Mouse (Mus musculus) hindbrain, embryonic 10.5 days (tissue): ENCODE results near the gene Dpagt1. TPM values are rescaled to one million over a fixed set of nuclear protein-coding genes. Genes with fewer than 3 reads are reported as not detected.
A peak's percentile ranks its signal among the peaks of the same experiment; 100 is the strongest.
"Not testable (repeated sequence)": the region's sequence is repeated elsewhere in the genome, so short reads cannot be mapped to it uniquely, and the experiment has no call there.

Source experiments
- DNase-seq: peaks from one replicate; pipeline ENCODE4 v3.0.0-alpha.2; 2017; ENCODE audit warnings: low spot score
- H3K27ac ChIP-seq: fragments of 300-500 bp; sonication (generic); 2 replicates; pipeline ENCODE4 v1.5.1; 2016; ENCODE audit warnings: mild to moderate bottlenecking, moderate library complexity
- H3K27me3 ChIP-seq: fragments of 300-500 bp; sonication (generic); 2 replicates; pipeline ENCODE4 v1.6.1; 2016; ENCODE audit warnings: mild to moderate bottlenecking; ENCODE audit not compliant: poor library complexity, insufficient read depth, severe bottlenecking
- H3K36me3 ChIP-seq: fragments of 300-500 bp; sonication (generic); 2 replicates; pipeline ENCODE4 v1.6.1; 2016; ENCODE audit warnings: mild to moderate bottlenecking, moderate library complexity
- H3K4me1 ChIP-seq: fragments of 300-500 bp; sonication (generic); replicated peaks from 2 replicates; pipeline ENCODE4 v1.6.1; 2016; ENCODE audit warnings: mild to moderate bottlenecking
- H3K4me3 ChIP-seq: fragments of 300-500 bp; sonication (generic); 2 replicates; pipeline ENCODE4 v1.5.1; 2016; ENCODE audit warnings: mild to moderate bottlenecking, moderate library complexity
- H3K9me3 ChIP-seq: fragments of 300-500 bp; sonication (generic); 2 replicates; pipeline ENCODE4 v1.6.1; 2016; ENCODE audit warnings: mild to moderate bottlenecking, moderate library complexity
- WGBS: fragments of 180-500 bp; shearing (Covaris S2); methylation state at CpG from one replicate; pipeline ENCODE4 v1.1.7; 2016; 5-methylcytosine and 5-hydroxymethylcytosine counted together
- polyA plus RNA-seq: library from polyadenylated mRNA; unstranded; fragments of >200 nt; fragmentation: Nextera tagmentation; extraction: Ambion mirVana; gene quantifications from 2 replicates; pipeline ENCODE4 v1.2.1, GENCODE M21; 2016

Gene Dpagt1
- polyA plus RNA-seq, 1 experiment from 2014 or later, result 46.7 TPM

DNA sequence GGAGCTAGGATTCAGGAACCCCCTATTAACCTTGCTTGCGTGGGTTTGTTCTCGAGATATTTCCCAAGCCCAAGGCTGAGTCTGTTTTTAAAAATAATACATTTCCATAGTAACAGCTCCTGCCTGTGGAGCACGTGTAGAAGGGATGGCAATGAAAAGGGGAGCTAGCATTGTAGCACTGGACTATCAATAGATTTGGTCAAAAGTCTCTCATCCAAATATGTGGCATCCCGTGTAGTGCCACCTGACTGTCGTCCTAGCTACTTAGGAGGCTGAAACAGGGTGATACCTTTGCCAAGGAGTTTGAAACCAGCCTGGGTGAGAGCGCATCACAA is 5.1 kb upstream of the Dpagt1 start:
- H3K4me1 ChIP-seq, result peaks cover 40% of the 10 kb centered on the region
- peaks cover 12% of the 10 kb centered on the region; the same call in 1 of the 2 replicates for H3K27me3 ChIP-seq
- H3K9me3 ChIP-seq, result no peaks in the 10 kb centered on the region
- H3K36me3 ChIP-seq, result peaks cover 15% of the 10 kb centered on the region
- H3K4me3 ChIP-seq, result peak overlapping the region; percentile 88
- H3K27ac ChIP-seq, result peak overlapping the region; percentile 85
- WGBS, result 23% methylated on average over 6 of the region's 6 CpGs
- no peak for DNase-seq

DNA sequence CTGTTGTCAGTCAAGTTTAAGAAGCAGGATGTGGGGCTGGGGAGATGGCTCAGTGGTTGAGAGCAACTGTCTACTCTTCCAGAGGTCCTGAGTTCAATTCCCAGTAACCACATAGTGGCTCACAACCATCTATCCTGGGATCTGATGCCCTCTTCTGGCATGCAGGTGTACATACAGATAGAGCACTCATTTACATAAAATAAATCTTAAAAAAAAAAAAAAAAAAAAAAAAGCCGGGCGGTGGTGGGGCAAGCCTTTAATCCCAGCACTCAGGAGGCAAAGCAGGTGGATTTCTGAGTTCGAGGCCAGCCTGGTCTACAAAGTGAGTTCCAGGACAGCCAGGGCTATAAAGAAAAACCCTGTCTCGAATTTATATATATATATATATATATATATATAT is 2.2 kb upstream of the Dpagt1 start:
- not testable (repeated sequence) for H3K9me3 ChIP-seq, H3K4me3 ChIP-seq, H3K27ac ChIP-seq, DNase-seq, H3K36me3 ChIP-seq, H3K27me3 ChIP-seq
- 82% methylated on average over 4 of the region's 4 CpGs for WGBS
- peaks cover 38% of the 10 kb centered on the region for H3K4me1 ChIP-seq

DNA sequence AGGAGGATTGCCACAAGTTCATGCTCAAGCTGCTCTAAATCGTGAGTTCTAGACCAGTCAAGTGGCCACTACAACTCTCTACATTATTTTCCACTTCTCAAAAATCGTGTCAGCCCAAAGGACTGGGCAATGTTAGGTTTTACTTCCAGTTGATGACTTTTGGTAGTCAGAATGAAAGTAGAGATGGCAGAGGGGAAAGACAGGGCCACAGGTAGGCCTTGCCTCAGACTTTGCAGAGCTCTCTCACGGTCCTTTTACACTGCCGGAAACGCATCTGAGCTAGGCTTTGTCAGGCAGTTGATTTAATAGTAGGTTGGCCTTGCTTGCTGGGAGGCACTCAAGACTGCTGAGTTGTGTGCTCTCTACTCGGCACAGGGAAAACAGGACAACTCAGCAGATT is 1.7 kb upstream of the Dpagt1 start:
- 81% methylated on average over 6 of the region's 6 CpGs for WGBS
- Histone ChIP-seq H3K9me3 (no peaks in the 10 kb centered on the region), H3K4me3 (no peak overlapping the region), H3K27ac (no peak overlapping the region; the same call in 1 of the 2 replicates), H3K36me3 (peaks cover 14% of the 10 kb centered on the region), H3K4me1 (peaks cover 33% of the 10 kb centered on the region), H3K27me3 (peaks cover under 1% of the 10 kb centered on the region; the same call in 1 of the 2 replicates)
- no peak for DNase-seq

DNA sequence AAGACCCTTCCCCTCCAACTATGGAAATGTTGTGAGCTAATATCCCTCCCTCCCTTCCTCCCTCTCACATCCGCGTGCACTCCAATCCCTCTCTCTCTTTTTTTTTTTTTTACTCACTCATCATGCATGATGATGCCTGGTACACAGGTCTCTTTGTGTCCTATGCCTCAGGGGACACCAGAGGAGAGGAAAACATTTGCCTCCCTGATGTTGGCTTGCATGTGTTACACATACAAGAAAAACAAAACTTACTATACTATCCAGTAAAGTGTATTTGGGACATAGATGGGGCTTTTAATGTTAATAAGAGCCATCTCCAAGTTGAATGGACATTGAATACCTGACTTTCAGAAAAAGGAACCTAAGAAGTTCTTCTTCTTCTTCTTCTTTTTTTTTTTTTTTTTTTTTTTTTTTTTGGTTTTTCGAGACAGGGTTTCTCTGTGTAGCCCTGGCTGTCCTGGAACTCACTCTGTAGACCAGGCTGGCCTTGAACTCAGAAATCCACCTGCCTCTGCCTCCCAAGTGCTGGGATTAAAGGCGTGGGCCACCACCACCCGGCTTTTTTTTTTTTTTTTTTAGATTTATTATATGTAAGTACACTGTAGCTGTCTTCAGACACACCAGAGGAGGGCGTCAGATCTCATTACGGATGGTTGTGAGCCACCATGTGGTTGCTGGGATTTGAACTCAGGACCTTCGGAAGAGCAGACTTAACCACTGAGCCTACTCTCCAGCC is 619 bp upstream of the Dpagt1 start:
- H3K36me3 ChIP-seq, result peaks cover 24% of the 10 kb centered on the region
- WGBS, result 74% methylated on average over 7 of the region's 8 CpGs
- not testable (repeated sequence) for H3K9me3 ChIP-seq, H3K27me3 ChIP-seq, DNase-seq, H3K4me3 ChIP-seq
- H3K27ac ChIP-seq, result peak overlapping the region; percentile 97; the same call in 1 of the 2 replicates
- H3K4me1 ChIP-seq, result peaks cover 27% of the 10 kb centered on the region

DNA sequence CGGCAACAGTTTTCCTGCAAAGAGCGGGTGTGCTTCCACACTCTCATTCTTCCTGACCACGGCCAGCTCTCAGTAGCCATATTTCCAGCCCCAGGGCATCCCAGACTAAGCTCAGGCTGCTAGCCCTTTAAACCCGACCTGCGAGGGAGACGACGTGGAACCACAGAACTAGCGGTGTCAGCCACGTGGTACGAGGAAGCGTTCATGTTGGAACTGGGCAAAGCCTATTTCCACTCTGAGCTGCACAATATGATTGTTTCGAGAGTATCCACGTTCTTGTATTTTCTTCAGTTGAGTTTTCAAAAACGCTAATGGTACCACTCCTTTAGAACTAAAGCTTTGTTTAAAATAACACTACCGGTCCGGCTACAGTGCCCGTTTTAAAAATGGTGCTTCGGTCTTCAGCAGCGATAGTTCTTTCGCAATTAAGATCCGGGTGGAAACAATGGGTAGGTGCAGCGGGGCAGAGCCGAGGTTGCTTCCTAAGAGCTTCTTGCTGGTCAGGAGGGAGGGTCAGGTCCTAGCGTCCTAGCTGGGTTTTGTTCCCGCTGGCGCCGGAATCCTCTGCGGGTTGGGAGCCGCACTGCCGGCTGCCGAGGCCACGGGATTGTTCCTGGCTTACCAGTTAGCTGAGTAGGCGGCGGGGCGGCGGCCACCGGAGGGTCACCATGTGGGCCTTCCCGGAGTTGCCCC is 698 bp downstream of the Dpagt1 start:
- WGBS, result under 1% methylated on average over 38 of the region's 38 CpGs
- peak overlapping the region; percentile 97 for H3K27ac ChIP-seq
- DNase-seq, result peak; percentile 81

DNA sequence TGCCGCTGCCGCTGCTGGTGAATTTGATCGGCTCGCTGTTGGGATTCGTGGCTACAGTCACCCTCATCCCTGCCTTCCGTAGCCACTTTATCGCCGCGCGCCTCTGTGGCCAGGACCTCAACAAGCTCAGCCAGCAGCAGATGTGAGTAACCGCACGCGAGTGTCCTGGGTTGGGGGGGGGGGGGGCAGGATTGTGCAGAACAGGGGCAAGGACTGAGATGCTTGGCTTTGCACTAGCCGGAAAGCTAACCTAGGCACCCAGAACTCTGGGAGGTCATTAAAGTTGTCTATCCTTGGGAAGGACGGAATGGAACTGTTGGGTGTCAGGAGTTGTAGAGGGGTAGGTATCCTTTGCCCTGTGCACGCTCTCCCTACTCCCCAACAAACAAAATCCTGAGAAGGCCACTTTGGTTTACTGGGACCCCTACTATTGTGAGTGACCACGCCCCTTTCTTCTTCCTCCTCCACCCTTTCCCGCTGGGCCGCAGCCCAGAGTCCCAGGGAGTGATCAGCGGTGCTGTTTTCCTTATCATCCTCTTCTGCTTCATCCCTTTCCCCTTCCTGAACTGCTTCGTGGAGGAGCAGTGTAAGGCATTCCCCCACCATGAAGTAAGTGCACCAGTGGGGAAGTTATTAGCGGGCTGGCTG is 1.4 kb downstream of the Dpagt1 start:
- Histone ChIP-seq H3K4me1 (peaks cover 19% of the 10 kb centered on the region), H3K9me3 (no peaks in the 10 kb centered on the region), H3K4me3 (peak overlapping the region; percentile 87), H3K27ac (peak overlapping the region; percentile 97), H3K36me3 (peaks cover 44% of the 10 kb centered on the region), H3K27me3 (no peaks in the 10 kb centered on the region)
- DNase-seq, result no peak
- under 1% methylated on average over 22 of the region's 22 CpGs for WGBS

More for the DNA sequence above, 698 bp downstream of the Dpagt1 start:
- Histone ChIP-seq H3K4me3 (peak overlapping the region; percentile 87), H3K4me1 (peaks cover 19% of the 10 kb centered on the region), H3K27me3 (no peaks in the 10 kb centered on the region), H3K9me3 (no peaks in the 10 kb centered on the region), H3K36me3 (peaks cover 37% of the 10 kb centered on the region)

DNA sequence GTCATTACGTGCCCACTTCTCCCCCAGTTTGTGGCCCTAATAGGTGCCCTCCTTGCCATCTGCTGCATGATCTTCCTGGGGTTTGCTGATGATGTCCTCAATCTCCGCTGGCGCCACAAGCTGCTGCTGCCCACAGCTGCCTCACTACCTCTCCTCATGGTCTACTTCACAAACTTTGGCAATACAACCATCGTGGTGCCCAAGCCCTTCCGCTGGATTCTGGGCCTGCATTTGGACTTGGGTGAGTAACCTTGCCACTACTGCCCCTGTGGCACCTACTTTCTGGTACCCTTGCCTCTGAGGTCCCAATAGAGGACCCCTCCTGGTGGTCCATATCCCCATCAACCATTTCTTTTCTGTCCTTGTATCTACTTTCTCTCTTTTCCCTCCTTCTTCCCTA is 2.1 kb downstream of the Dpagt1 start:
- Histone ChIP-seq H3K4me1 (peaks cover 19% of the 10 kb centered on the region), H3K4me3 (peak overlapping the region; percentile 87), H3K27me3 (no peaks in the 10 kb centered on the region), H3K27ac (peak overlapping the region; percentile 97; the same call in 1 of the 2 replicates), H3K9me3 (peaks cover 1% of the 10 kb centered on the region; the same call in 1 of the 2 replicates), H3K36me3 (peaks cover 51% of the 10 kb centered on the region)
- WGBS, result 93% methylated on average over 5 of the region's 5 CpGs
- no peak for DNase-seq

DNA sequence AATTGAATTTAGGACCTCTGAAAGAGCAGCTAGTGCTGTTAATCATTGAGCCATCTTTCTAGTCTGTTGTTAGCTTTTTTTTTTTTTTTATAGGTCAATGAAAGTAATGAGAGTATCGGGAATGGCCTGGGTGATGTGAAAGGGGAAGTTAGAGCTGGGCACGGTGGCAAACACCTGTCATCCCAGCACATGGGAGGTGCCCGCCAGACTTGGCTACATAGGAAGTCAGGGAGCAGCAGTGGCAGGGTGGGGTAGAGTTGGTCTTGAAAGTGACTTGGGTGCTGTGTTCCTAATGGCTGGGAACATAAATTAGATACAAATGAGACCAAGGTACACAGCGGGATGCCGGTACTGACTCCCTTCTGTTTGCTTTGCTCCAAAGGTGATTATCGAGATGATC is 4.9 kb downstream of the Dpagt1 start:
- H3K4me1 ChIP-seq, result peaks cover 17% of the 10 kb centered on the region
- H3K27me3 ChIP-seq, result no peaks in the 10 kb centered on the region
- H3K4me3 ChIP-seq, result no peak overlapping the region
- DNase-seq, result no peak
- 96% methylated on average over 6 of the region's 6 CpGs for WGBS
- no peak overlapping the region for H3K27ac ChIP-seq
- peaks cover 63% of the 10 kb centered on the region for H3K36me3 ChIP-seq
- peaks cover 11% of the 10 kb centered on the region for H3K9me3 ChIP-seq

DNA sequence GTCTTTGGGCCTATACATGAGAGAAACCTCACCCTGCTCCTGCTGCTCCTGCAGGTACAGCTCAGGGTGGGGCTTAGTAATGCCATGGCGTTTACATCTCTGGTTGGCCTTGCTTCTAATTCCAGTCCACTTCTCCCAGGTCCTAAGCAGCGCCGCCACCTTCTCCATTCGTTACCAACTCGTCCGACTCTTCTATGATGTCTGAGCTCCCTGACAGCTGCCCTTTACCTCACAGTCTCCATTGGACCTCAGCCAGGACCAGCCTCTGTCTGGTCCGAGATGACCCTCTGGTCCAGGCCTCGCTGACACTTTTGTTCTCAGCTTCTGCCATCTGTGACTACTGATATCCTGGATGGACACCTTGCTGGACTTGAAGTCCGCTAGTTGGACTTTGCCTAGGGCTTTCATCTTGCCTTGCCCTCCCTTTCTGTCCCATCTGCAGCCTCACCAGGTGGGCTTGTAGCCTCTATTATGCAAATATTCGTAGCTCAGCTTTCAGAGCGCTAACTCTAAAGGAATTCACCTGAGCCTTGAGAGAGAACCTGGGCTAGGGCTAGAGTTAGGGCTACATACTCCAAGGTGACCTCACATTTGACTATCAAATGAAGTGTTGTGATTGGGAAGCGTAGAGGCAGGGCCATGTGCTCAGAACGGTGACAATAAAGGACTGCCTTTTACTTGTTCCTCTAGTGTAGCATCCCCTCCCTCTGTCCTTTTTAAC is 7.3 kb downstream of the Dpagt1 start:
- Histone ChIP-seq H3K9me3 (peaks cover 11% of the 10 kb centered on the region), H3K4me3 (no peak overlapping the region), H3K4me1 (peaks cover 16% of the 10 kb centered on the region), H3K36me3 (peaks cover 78% of the 10 kb centered on the region), H3K27ac (peak overlapping the region; percentile 99), H3K27me3 (no peaks in the 10 kb centered on the region)
- 95% methylated on average over 13 of the region's 13 CpGs for WGBS
- DNase-seq, result no peak

DNA sequence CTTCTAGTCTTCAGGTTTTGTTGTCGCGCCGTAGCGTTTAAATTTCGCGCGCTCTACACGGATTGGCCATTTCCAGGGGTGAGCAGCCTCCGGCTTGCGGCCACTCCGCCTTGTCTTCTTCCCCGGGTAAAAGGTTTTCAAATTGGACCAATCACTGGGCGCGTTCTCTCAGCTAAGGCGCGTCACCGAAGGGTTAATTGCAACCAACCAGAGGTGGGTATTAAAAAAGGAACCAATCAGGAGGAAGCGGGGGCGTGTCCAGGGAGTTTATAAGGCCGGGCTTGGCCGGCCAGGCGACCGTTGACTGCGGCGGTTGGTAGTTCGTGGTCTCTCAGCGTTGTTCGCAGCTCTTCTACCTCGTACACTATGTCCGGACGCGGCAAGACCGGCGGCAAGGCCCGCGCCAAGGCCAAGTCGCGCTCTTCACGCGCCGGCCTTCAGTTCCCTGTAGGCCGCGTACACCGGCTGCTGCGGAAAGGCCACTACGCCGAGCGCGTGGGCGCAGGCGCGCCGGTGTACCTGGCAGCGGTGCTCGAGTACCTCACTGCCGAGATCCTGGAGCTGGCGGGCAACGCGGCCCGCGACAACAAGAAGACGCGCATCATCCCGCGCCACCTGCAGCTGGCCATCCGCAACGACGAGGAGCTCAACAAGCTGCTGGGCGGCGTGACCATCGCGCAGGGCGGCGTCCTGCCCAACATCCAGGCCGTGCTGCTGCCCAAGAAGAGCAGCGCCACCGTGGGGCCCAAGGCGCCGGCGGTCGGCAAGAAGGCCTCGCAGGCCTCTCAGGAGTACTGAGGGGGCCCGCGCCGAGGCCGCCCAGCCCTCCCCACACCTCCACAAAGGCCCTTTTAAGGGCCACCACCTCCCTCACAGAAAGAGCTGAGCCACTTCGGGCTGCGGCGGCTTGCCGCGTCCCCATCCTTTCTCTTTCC is 8.8 kb downstream of the Dpagt1 start, which contains the start of gene H2afx:
Gene H2afx, plus strand, starts transcription at position 299 of the 935 bp plus-strand sequence.
- Histone ChIP-seq H3K36me3 (peaks cover 78% of the 10 kb centered on the region), H3K9me3 (peaks cover 11% of the 10 kb centered on the region)
- under 1% methylated on average over 91 of the region's 91 CpGs for WGBS

DNA sequence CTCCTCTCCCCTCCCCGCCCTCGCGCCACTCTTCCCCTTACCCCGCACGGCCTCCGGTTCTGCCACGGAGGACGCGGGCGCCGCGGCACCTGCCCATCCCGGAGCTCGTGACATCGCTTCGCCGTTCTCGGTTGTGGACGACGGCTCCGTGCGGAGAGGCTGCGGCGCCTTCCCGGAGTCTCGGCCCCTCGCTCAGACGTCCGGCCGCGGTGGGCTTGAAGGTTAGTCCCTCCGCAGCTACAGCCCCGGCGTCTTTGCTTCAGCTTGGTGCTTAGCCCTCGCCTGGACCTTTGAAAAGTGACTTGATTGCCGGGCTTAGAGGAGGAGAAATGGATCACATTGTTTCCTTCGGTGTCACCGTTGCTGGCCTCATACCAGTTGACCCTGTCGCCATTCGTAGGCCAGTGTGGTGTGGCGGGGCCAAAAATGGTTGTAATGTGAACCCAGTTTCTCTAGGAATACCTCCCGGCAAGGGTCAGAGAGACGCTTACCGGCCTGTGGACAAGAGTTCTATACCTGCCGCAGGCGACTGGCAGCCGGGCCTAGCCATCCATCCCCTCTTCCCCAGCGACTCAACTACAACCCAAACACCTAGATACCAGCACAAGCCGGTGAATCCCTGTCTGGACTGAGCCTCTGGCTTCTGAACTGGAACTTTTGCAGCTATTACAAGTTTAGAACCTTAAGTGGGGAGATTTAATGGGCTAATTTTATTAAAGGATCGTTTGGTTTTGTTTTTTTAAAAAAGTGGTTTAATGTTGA is 9.7 kb downstream of the Dpagt1 start:
- H3K4me1 ChIP-seq, result peaks cover 15% of the 10 kb centered on the region
- peaks cover 11% of the 10 kb centered on the region for H3K9me3 ChIP-seq
- H3K27me3 ChIP-seq, result no peaks in the 10 kb centered on the region
- DNase-seq, result peak; percentile 56
- peak overlapping the region; percentile 99 for H3K27ac ChIP-seq
- under 1% methylated on average over 50 of the region's 50 CpGs for WGBS
- H3K4me3 ChIP-seq, result peak overlapping the region; percentile 99
- peaks cover 77% of the 10 kb centered on the region for H3K36me3 ChIP-seq

More for the DNA sequence above, 8.8 kb downstream of the Dpagt1 start, which contains the start of gene H2afx:
- Histone ChIP-seq H3K4me3 (peak within 1 kb of the TSS; percentile 99), H3K4me1 (peaks cover 15% of the 10 kb centered on the region), H3K27me3 (no peaks in the 10 kb centered on the region), H3K27ac (peak within 1 kb of the TSS; percentile 99)
- peak; percentile 99 for DNase-seq
